Mouse (Mus musculus): Measurements from ENCODE around the gene Mars. TPM values are rescaled to one million over a fixed set of nuclear protein-coding genes. Genes with fewer than 3 reads are reported as not detected.

The Mars gene
- polyA plus RNA-seq, 1 experiment from 2014 or later = 129 TPM

DNA sequence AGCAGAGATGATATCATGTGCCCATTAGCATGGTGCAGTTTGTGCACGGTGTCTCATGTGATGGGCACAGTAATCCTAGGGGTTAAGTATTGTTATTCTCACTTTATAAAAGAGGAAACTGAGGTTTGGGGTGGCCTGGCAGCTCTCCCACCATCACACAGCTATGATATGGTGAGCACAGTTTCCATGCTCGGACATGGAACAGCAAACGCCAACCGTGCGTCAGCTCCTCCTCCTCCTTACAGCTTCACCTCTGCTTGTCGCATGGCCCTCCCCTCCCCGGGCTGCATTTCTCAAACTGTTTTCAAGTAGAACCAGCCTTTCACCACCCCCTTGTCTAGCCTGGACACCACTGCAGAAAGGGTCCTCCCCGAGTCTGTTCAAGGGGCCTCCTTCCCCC lies 53.1 kb downstream of the Mars start:
- H3K27me3 ChIP-seq (replicated peaks) = peaks cover 12% of the 10 kb centered on the region
- ATAC-seq = no peak
- H3K4me3 ChIP-seq (replicated peaks) = no peak overlapping the region
- 82% methylated on average over 8 of the region's 8 CpGs for WGBS
- H3K9me3 ChIP-seq = no peaks in the 10 kb centered on the region
- no peak overlapping the region for H3K9ac ChIP-seq
- H3K4me2 ChIP-seq (replicated peaks) = no peak overlapping the region
- peaks cover 7% of the 10 kb centered on the region; the same call in 1 of the 2 replicates for H3K4me1 ChIP-seq (replicated peaks)
- H3K36me3 ChIP-seq = no peaks in the 10 kb centered on the region
- no peak overlapping the region for H3K27ac ChIP-seq

- Histone ChIP-seq H3K36me3 (no peaks in the 10 kb centered on the region), H3K4me2 (replicated peaks) (no peak overlapping the region), H3K27me3 (replicated peaks) (peaks cover 12% of the 10 kb centered on the region), H3K9me3 (no peaks in the 10 kb centered on the region), H3K4me3 (replicated peaks) (no peak overlapping the region), H3K4me1 (replicated peaks) (peaks cover 5% of the 10 kb centered on the region; the same call in 1 of the 2 replicates), H3K9ac (no peak overlapping the region), H3K27ac (no peak overlapping the region)
- WGBS = 76% methylated on average over 6 of the region's 6 CpGs
- no peak for ATAC-seq
Measured at GRCm38 (mm10) chr10:127257790-127258189, 53.8 kb downstream of the Mars start.

- peak; percentile 82 for ATAC-seq
- H3K27ac ChIP-seq = no peak overlapping the region
- no peak overlapping the region; the same call in 1 of the 2 replicates for H3K4me2 ChIP-seq (replicated peaks)
- no peaks in the 10 kb centered on the region for H3K9me3 ChIP-seq
- H3K9ac ChIP-seq = no peak overlapping the region
- 18% methylated on average over 14 of the region's 14 CpGs for WGBS
- H3K4me1 ChIP-seq (replicated peaks) = no peaks in the 10 kb centered on the region
- H3K36me3 ChIP-seq = no peaks in the 10 kb centered on the region
- no peaks in the 10 kb centered on the region for H3K27me3 ChIP-seq (replicated peaks)
- no peak overlapping the region for H3K4me3 ChIP-seq (replicated peaks)
Measured at GRCm38 (mm10) chr10:127255625-127256345, 55.8 kb downstream of the Mars start.

DNA sequence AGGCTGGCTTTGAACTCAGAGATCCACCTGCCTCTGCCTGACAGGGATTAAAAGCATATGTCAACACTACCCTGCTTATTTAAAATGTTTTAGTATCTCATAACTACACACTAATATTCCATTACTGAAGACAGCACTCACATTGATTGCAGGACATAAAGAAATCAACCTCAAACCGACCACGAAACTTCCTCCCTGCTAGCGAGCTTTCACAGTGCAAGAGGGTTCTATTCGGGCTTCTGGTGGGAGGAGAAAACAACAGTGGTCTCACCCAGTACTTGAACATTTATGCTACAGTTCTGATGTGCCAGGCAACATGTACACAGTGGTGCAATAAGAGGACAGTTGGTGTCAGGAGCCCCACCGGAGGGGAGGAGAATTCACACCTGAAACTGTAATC lies 60.8 kb downstream of the Mars start:
- H3K4me3 ChIP-seq (replicated peaks) = no peak overlapping the region
- 79% methylated on average over 5 of the region's 5 CpGs for WGBS
- no peaks in the 10 kb centered on the region for H3K27me3 ChIP-seq (replicated peaks)
- H3K36me3 ChIP-seq = no peaks in the 10 kb centered on the region
- H3K4me2 ChIP-seq (replicated peaks) = no peak overlapping the region
- no peaks in the 10 kb centered on the region for H3K4me1 ChIP-seq (replicated peaks)
- no peak overlapping the region for H3K9ac ChIP-seq
- H3K9me3 ChIP-seq = no peaks in the 10 kb centered on the region
- ATAC-seq = no peak
- H3K27ac ChIP-seq = no peak overlapping the region

Other genes with a start within 250 kb of the Mars start
- 1,579 and 1,616 TPM in 2 replicates for gene Cdk4, start 248.3 kb downstream of the Mars start, polyA plus RNA-seq (2015; fragmentation: Nextera tagmentation; extraction: Ambion mirVana)
- gene Tspan31, start 241.5 kb downstream of the Mars start, polyA plus RNA-seq (2015; fragmentation: Nextera tagmentation; extraction: Ambion mirVana) = 167 and 181 TPM in 2 replicates
- gene Agap2, start 236.5 kb downstream of the Mars start, polyA plus RNA-seq (2015; fragmentation: Nextera tagmentation; extraction: Ambion mirVana) = 0.16 and 0.43 TPM in 2 replicates
- gene Os9, start 190.7 kb downstream of the Mars start, polyA plus RNA-seq (2015; fragmentation: Nextera tagmentation; extraction: Ambion mirVana) = 93.0 and 104 TPM in 2 replicates
- 52.5 and 55.2 TPM in 2 replicates for gene B4galnt1, start 146.6 kb downstream of the Mars start, polyA plus RNA-seq (2015; fragmentation: Nextera tagmentation; extraction: Ambion mirVana)
- gene Slc26a10, start 131.1 kb downstream of the Mars start, polyA plus RNA-seq (2015; fragmentation: Nextera tagmentation; extraction: Ambion mirVana) = 0.98 and 1.1 TPM in 2 replicates
- gene Arhgef25, start 121.7 kb downstream of the Mars start, polyA plus RNA-seq (2015; fragmentation: Nextera tagmentation; extraction: Ambion mirVana) = 46.8 and 50.4 TPM in 2 replicates
- gene Dtx3, start 116.1 kb downstream of the Mars start, polyA plus RNA-seq (2015; fragmentation: Nextera tagmentation; extraction: Ambion mirVana) = 70.6 and 75.4 TPM in 2 replicates
- 33.7 and 35.0 TPM in 2 replicates for gene Pip4k2c, start 100.2 kb downstream of the Mars start, polyA plus RNA-seq (2015; fragmentation: Nextera tagmentation; extraction: Ambion mirVana)
- gene Kif5a, start 48.4 kb downstream of the Mars start, polyA plus RNA-seq (2015; fragmentation: Nextera tagmentation; extraction: Ambion mirVana) = 5.9 and 6.4 TPM in 2 replicates
- gene Dctn2, start 45.4 kb downstream of the Mars start, polyA plus RNA-seq (2015; fragmentation: Nextera tagmentation; extraction: Ambion mirVana) = 150 and 154 TPM in 2 replicates
- 13.1 and 15.7 TPM in 2 replicates for gene Mbd6, start 22.8 kb downstream of the Mars start, polyA plus RNA-seq (2015; fragmentation: Nextera tagmentation; extraction: Ambion mirVana)
- 6.1 and 6.7 TPM in 2 replicates for gene Arhgap9, start 10.2 kb upstream of the Mars start, polyA plus RNA-seq (2015; fragmentation: Nextera tagmentation; extraction: Ambion mirVana)
- gene Gli1, start 30.2 kb upstream of the Mars start, polyA plus RNA-seq (2015; fragmentation: Nextera tagmentation; extraction: Ambion mirVana) = 7.5 and 8.1 TPM in 2 replicates
- gene Inhbe, start 42.6 kb upstream of the Mars start, polyA plus RNA-seq (2015; fragmentation: Nextera tagmentation; extraction: Ambion mirVana) = 0.03 TPM in 1 of 2 replicates, not detected in the other
- 0.18 TPM in 1 of 2 replicates, not detected in the other for gene Inhbc, start 58.6 kb upstream of the Mars start, polyA plus RNA-seq (2015; fragmentation: Nextera tagmentation; extraction: Ambion mirVana)
- gene R3hdm2, start 68.5 kb upstream of the Mars start, polyA plus RNA-seq (2015; fragmentation: Nextera tagmentation; extraction: Ambion mirVana) = 29.5 and 31.1 TPM in 2 replicates
- gene Stac3, start 189.9 kb upstream of the Mars start, polyA plus RNA-seq (2015; fragmentation: Nextera tagmentation; extraction: Ambion mirVana) = 0.41 and 0.74 TPM in 2 replicates
- 52.7 and 53.8 TPM in 2 replicates for gene Ndufa4l2, start 203.2 kb upstream of the Mars start, polyA plus RNA-seq (2015; fragmentation: Nextera tagmentation; extraction: Ambion mirVana)
- gene Shmt2, start 210.7 kb upstream of the Mars start, polyA plus RNA-seq (2015; fragmentation: Nextera tagmentation; extraction: Ambion mirVana) = 147 and 149 TPM in 2 replicates
- 4.9 and 5.7 TPM in 2 replicates for gene Nxph4, start 222.8 kb upstream of the Mars start, polyA plus RNA-seq (2015; fragmentation: Nextera tagmentation; extraction: Ambion mirVana)